Mouse (Mus musculus): ENCODE data around the gene Fgf14.
"Not testable (repeated sequence)": the region's sequence is repeated elsewhere in the genome, so short reads cannot be mapped to it uniquely, and the experiment has no call there.

Fgf14 gene

DNA sequence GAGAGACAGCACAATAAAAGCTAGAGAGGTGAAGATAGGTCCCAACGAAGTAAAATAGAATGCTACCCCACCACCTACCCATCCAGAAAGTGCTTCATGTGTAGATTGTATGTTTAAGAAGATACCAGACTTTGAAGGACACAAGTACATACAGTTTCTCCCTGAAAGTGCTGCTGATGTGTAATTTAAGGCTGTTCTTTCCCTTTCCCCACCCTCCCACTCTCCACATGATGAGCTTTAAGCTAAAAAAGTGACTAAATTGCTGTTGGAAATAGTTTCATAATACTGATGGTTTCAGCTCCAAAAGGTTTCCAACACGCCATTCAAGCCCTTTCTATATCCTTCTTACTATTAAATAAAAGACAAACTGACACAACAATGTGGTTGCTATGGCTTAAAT lies 63.5 kb downstream of the Fgf14 start:
- Histone ChIP-seq H3K36me3 (ENCODE audit: insufficient read depth, low read length) (no peaks in the 10 kb centered on the region), H3K27me3 (ENCODE audit: insufficient read depth, low read length) (no peaks in the 10 kb centered on the region), H3K9me3 (ENCODE audit: low read length) (no peaks in the 10 kb centered on the region), H3K4me1 (replicated peaks; ENCODE audit: low read depth, low read length) (no peaks in the 10 kb centered on the region), H3K4me3 (replicated peaks; ENCODE audit: low read length) (no peak overlapping the region)
- TF ChIP-seq NANOG (IDR thresholded peaks at IDR 0.05; ENCODE audit: borderline replicate concordance, low read length) (no peak), POU5F1 (IDR thresholded peaks at IDR 0.05; ENCODE audit: borderline replicate concordance, low read length) (no peak), CTCF (conservative IDR thresholded peaks at IDR 0.05; ENCODE audit: low read length) (no peak)

DNA sequence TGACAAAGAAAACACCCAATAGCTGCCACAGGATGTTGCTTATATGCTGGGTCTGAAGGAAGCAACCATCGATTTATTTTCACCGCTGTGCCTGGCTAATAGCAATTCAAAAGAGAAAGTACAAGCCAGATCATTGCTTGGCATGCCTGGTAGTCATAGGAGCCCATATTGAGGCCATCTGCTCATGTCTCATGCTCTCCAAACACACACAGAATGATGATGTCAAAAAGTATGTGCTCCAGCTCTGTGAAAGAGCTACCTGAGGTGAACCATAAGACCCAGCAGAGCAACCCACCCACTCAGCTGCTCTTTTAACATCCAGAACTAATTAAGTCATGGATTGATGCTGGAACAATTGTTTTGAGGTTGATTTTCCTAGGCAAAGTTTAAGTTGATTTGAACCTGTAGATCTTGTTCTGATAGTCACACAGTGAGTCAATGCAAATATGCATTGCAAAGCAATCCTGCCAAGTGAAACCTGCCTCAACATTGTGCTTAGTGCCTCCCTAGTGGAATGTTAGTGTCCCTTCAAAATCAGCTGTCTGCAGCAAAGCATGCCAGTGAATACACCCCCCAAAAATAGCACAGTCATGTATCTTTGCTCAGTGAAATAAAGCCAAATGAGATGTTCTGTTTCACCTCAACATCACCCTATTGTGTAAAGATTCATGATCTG lies 70.8 kb downstream of the Fgf14 start:
- TF ChIP-seq CTCF (conservative IDR thresholded peaks at IDR 0.05; ENCODE audit: low read length) (no peak), NANOG (IDR thresholded peaks at IDR 0.05; ENCODE audit: borderline replicate concordance, low read length) (no peak)
- Histone ChIP-seq H3K4me3 (replicated peaks; ENCODE audit: low read length) (no peak overlapping the region), H3K36me3 (ENCODE audit: insufficient read depth, low read length) (no peaks in the 10 kb centered on the region), H3K27me3 (ENCODE audit: insufficient read depth, low read length) (no peaks in the 10 kb centered on the region), H3K9me3 (ENCODE audit: low read length) (no peaks in the 10 kb centered on the region), H3K4me1 (replicated peaks; ENCODE audit: low read depth, low read length) (no peaks in the 10 kb centered on the region)

DNA sequence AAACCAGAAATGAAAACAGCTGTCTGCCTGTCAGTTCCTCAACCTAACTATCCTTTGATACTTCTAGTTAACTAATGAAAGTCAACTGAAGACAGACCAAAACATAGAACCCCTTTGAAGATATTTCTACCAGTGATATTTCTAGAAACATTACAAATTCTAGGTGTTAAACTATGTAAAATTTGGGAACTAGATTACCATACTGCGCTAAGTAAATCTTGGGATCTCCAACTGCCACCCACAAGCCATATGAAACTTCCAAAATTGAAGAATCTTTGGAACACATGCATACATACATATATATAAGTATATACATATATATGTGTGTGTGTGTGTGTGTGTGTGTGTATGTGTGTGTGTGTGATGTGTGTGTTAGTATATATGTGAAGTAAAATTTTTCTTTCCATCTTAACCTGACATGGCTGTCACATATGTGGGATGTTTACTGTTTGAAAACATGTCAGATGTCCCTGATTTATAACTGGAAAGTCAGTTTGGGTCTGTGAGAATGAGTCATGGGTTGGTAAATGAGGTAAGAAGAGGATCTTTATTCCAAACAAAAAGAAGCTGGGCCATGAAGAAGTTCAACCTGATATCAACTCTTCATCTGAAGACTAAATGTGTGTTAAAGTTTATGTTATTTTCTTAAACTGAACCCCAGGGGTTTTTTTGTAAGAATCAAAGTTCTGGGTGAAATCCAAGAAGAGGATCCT lies 71.7 kb downstream of the Fgf14 start:
- Histone ChIP-seq H3K9me3 (ENCODE audit: low read length) (no peaks in the 10 kb centered on the region), H3K4me3 (replicated peaks; ENCODE audit: low read length) (no peak overlapping the region), H3K36me3 (ENCODE audit: insufficient read depth, low read length) (no peaks in the 10 kb centered on the region), H3K4me1 (replicated peaks; ENCODE audit: low read depth, low read length) (no peaks in the 10 kb centered on the region), H3K27me3 (ENCODE audit: insufficient read depth, low read length) (no peaks in the 10 kb centered on the region)
- TF ChIP-seq NANOG (IDR thresholded peaks at IDR 0.05; ENCODE audit: borderline replicate concordance, low read length): no peak
- no peak for TF ChIP-seq POU5F1 (IDR thresholded peaks at IDR 0.05; ENCODE audit: borderline replicate concordance, low read length)
- TF ChIP-seq CTCF (conservative IDR thresholded peaks at IDR 0.05; ENCODE audit: low read length): no peak

DNA sequence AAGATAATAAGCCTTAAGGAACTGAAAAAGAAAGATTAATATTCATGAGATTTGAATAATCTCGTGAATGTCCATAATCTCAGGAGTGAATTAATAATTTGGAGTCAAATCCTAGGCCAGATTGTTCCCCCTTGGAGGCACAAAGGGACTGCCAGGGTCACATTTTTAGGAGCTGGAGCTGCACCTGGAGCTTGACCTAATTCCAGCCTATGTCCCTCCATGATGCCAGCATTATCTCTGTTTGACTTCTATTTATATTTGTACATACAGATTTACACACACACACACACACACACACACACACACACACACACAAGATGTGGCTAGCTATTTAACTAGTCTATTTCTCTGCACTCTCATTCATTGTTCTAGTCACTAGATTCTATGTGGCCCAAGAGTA lies 100.4 kb downstream of the Fgf14 start:
- Histone ChIP-seq H3K4me1 (replicated peaks; ENCODE audit: low read depth, low read length) (no peaks in the 10 kb centered on the region), H3K9me3 (ENCODE audit: low read length) (no peaks in the 10 kb centered on the region), H3K36me3 (ENCODE audit: insufficient read depth, low read length) (no peaks in the 10 kb centered on the region), H3K4me3 (replicated peaks; ENCODE audit: low read length) (no peak overlapping the region), H3K27me3 (ENCODE audit: insufficient read depth, low read length) (no peaks in the 10 kb centered on the region)
- TF ChIP-seq NANOG (IDR thresholded peaks at IDR 0.05; ENCODE audit: borderline replicate concordance, low read length) (no peak), POU5F1 (IDR thresholded peaks at IDR 0.05; ENCODE audit: borderline replicate concordance, low read length) (no peak), CTCF (conservative IDR thresholded peaks at IDR 0.05; ENCODE audit: low read length) (no peak)

DNA sequence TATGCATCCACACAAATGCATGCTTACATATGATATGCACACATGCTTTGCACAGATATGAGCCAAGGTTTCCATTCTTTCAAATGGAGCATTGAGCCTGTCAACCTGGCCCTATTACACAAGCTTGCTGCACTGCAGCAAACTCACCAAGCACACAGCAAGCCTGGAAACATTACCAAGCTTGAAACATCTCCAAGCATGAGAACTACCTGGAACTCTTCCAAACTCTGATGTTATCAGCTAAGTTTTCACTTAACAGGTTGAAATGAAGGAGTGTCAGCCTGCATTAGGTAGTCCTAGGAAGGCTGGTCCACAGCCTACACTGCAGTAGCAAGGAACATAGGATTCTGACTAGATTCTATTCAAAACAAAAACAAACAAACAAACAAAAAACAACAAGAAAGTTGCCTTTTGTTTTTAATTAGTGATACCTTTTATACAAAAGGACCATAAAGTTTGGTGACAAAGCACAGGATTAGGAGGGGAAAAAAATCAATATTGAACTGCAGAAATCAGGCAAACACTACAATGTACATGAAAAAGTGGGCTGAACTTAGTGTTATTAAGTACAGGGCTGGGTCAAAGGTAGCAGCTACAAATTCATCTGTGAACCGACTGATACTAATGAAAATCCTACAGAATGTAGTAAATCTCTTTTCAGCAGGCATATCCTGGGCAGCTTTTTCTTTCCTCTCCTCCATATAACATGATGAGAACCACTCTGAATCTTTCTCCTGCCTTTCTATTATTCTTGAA lies 101.6 kb downstream of the Fgf14 start:
- Histone ChIP-seq H3K36me3 (ENCODE audit: insufficient read depth, low read length) (no peaks in the 10 kb centered on the region), H3K9me3 (ENCODE audit: low read length) (no peaks in the 10 kb centered on the region), H3K27me3 (ENCODE audit: insufficient read depth, low read length) (no peaks in the 10 kb centered on the region), H3K4me3 (replicated peaks; ENCODE audit: low read length) (no peak overlapping the region), H3K4me1 (replicated peaks; ENCODE audit: low read depth, low read length) (no peaks in the 10 kb centered on the region)
- TF ChIP-seq CTCF (conservative IDR thresholded peaks at IDR 0.05; ENCODE audit: low read length) (no peak), POU5F1 (IDR thresholded peaks at IDR 0.05; ENCODE audit: borderline replicate concordance, low read length) (no peak), NANOG (IDR thresholded peaks at IDR 0.05; ENCODE audit: borderline replicate concordance, low read length) (no peak)

DNA sequence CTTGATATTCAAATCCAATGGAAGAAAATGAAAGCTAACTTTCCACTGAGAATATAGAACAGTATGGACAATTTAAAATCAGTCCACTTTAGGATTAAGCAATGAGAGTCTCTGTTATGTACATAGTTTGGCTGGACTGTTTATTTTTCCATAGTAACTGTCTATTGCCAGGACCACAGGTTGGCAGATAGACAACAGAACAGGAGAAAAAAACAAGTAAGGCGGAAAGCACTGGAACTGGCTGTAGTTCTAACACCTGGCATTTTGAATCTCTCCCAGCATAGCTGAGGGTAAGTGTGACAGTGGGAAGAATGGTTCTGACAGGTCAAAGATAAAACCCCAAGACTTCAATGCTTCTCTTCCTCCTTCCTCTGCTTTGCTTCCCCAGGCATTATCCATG lies 110.5 kb downstream of the Fgf14 start:
- Histone ChIP-seq H3K27me3 (ENCODE audit: insufficient read depth, low read length) (no peaks in the 10 kb centered on the region), H3K9me3 (ENCODE audit: low read length) (no peaks in the 10 kb centered on the region), H3K36me3 (ENCODE audit: insufficient read depth, low read length) (no peaks in the 10 kb centered on the region), H3K4me3 (replicated peaks; ENCODE audit: low read length) (no peak overlapping the region), H3K4me1 (replicated peaks; ENCODE audit: low read depth, low read length) (no peaks in the 10 kb centered on the region)
- TF ChIP-seq CTCF (conservative IDR thresholded peaks at IDR 0.05; ENCODE audit: low read length) (no peak), NANOG (IDR thresholded peaks at IDR 0.05; ENCODE audit: borderline replicate concordance, low read length) (no peak)

DNA sequence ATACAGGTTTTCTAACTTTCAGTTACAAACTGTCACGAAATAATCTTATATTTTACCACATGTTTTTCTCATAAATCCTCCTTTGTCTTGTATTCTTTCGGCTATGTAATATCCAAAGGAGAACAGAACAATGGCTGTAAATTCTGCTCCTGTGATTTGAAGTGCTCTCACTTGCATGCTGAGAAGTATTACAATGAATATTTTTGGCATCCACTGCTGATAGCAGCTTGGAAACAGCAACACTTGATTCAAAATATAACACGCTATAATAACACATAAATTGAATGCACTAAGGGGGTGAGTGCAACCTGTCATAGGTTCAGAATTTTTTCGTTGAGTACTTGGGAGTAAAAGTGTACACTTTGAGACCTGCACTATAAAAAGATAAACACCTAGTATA lies 115.4 kb downstream of the Fgf14 start:
- no peak overlapping the region for H3K4me3 ChIP-seq (replicated peaks; ENCODE audit: low read length)
- H3K4me1 ChIP-seq (replicated peaks; ENCODE audit: low read depth, low read length): no peaks in the 10 kb centered on the region
- H3K9me3 ChIP-seq (ENCODE audit: low read length): no peaks in the 10 kb centered on the region
- TF ChIP-seq NANOG (IDR thresholded peaks at IDR 0.05; ENCODE audit: borderline replicate concordance, low read length): no peak
- no peak for TF ChIP-seq CTCF (conservative IDR thresholded peaks at IDR 0.05; ENCODE audit: low read length)
- no peak for TF ChIP-seq POU5F1 (IDR thresholded peaks at IDR 0.05; ENCODE audit: borderline replicate concordance, low read length)
- H3K27me3 ChIP-seq (ENCODE audit: insufficient read depth, low read length): no peaks in the 10 kb centered on the region
- no peaks in the 10 kb centered on the region for H3K36me3 ChIP-seq (ENCODE audit: insufficient read depth, low read length)

DNA sequence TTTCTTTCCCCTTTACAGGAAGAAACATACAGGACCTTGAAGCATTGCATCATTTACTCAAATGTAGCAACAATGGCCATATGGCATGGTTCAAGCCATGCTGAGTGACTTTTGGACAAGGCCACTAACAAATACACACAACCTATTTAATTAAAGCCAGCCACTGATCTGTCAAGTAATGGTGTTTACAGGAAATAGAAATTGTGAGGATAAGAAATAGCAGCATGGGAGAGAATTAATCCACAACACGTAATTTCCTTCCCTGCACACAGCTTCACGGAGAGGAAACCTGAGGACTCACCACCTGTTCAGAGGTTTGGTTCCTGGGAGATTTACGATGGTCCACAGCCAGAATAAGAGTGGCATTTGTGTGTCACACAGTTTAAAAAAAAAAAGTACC lies 140.8 kb downstream of the Fgf14 start:
- H3K27me3 ChIP-seq (ENCODE audit: insufficient read depth, low read length): no peaks in the 10 kb centered on the region
- TF ChIP-seq CTCF (conservative IDR thresholded peaks at IDR 0.05; ENCODE audit: low read length): no peak
- no peak for TF ChIP-seq NANOG (IDR thresholded peaks at IDR 0.05; ENCODE audit: borderline replicate concordance, low read length)
- TF ChIP-seq POU5F1 (IDR thresholded peaks at IDR 0.05; ENCODE audit: borderline replicate concordance, low read length): no peak
- no peaks in the 10 kb centered on the region for H3K4me1 ChIP-seq (replicated peaks; ENCODE audit: low read depth, low read length)
- no peak overlapping the region for H3K4me3 ChIP-seq (replicated peaks; ENCODE audit: low read length)
- no peaks in the 10 kb centered on the region for H3K36me3 ChIP-seq (ENCODE audit: insufficient read depth, low read length)
- no peaks in the 10 kb centered on the region for H3K9me3 ChIP-seq (ENCODE audit: low read length)

DNA sequence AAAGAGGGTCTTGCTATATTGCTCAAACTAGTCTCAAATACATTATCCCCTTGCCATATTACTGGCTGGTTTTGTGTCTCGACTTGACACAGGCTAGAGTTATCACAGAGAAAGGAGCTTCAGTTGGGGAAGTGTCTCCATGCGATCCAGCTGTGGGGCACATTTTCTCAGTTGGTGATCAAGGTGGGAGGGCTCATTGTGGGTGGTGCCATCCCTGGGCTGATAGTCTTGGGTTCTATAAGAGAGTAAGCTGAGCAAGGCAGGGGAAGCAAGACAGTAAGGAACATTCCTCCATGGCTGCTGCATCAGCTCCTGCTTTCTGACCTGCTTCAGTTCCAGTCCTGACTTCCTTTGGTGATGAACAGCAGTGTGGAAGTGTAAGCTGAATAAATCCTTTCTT lies 141.6 kb downstream of the Fgf14 start:
- not testable (repeated sequence) for H3K27me3 ChIP-seq (ENCODE audit: insufficient read depth, low read length)

More for the DNA sequence above, 141.6 kb downstream of the Fgf14 start:
- H3K4me3 ChIP-seq (replicated peaks; ENCODE audit: low read length); H3K36me3 ChIP-seq (ENCODE audit: insufficient read depth, low read length); H3K4me1 ChIP-seq (replicated peaks; ENCODE audit: low read depth, low read length); H3K9me3 ChIP-seq (ENCODE audit: low read length): not testable (repeated sequence)
